Mouse (Mus musculus): ENCODE results near the gene Cnksr3.

The Cnksr3 gene

DNA sequence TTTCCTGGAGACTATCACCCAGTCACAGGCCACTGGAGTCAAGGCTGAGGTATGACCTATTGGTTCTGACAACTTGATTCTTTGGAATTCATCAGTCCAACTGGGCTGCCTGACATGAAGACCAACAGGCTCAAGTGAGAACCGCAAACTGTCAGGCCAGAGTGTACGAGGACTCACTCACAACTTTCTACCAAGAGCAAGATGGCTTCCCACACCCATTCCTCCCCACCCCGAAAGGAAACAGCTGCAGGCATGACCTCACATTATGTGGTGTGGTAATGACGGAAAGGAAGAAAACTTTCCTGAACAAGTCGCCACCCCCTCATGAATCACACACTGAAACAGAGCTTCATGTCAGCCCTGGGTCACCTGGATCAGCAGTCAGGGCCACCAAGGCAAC, 66.4 kb downstream of the Cnksr3 start:
- no peak for DNase-seq (ENCODE audit: low spot score)

DNA sequence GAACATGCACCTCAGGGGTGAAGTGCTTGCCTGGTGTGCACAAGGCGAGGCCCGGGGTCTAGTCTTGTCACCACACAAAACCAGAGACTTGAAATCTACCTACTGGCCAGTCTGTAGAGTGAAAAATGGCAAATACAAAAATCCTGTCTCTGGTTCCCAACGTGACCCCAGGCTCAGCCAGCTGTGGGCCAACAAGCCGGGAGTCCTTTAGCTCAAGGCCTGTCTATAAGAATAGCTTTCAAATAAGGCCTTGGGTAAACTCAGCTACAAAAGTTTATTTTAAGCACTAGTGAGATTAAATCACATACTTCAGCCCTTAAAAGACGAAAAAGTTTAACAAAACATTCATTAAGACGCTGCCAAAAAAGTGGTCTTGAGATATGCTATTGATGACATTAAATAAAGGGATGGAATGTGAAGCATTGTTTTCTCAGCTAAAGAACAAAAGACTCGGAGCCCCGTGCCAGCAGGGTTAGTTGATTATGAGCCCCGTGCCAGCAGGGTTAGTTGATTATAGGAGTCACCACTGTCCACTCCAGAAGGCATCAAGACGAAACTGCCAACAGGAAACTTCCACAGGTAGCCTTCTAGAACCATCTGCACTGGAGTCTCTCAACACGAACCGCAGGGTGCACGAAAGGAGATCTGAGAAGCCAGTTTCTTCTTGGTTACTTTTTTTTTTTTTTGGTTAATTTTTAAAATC, 67.8 kb downstream of the Cnksr3 start:
- no peak for DNase-seq (ENCODE audit: low spot score)

DNA sequence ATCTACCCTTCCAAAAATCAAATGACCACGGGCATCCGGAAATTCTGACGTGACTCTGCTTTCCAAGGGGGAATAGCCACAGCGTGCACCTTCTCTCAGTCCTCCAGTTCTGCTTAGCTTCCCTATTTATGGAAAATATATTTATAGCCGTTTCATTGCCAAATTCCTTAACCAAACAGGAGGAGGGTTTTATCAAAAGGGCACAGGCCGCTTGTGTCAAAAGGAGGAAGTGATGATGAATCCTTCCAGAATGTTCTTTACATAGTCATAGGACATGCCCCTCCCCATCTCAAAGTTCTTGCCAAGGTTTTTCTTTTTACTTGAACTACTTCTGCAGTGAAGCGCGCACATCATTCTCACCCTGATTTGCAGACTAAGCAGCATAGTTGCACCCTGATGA, 69.8 kb downstream of the Cnksr3 start:
- no peak for DNase-seq (ENCODE audit: low spot score)

DNA sequence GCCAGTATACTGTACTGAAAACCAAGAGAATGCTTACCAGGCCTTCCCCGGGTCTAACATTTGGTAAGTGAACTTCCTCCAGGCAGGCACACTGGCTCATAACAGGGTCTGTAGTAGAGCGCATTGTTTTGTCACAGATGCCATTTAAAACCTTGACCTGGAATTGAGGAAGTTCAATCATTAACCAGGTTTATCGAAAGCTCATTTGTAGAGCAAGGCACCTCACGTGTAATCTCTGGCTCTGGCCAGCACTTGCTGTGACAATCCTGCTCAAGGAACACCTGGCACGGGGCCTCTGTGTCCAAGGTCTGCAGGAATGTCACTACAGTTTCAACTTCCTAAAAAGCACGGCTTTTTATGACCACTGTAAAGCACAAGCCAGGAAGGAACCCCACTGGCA, 71.8 kb downstream of the Cnksr3 start:
- DNase-seq (ENCODE audit: low spot score) = no peak

DNA sequence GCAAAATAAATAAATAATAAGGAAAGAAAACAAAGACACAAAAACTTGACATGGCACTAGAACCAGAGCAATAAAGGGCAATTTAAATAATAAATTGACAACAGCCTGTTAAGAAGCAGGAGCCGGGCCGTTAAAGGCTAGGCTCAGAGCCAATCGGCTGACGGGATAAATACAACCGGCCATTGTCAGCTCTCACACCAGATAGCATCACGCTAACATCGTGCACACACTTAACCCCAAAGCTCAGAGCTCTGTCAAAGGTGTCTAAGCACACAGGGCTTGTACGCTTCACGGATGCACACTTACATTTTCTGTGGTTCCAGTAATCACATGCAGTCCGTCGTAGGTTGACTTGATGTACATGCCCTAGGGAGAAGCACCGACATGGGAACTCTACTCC, 74.0 kb downstream of the Cnksr3 start:
- DNase-seq (ENCODE audit: low spot score) = no peak

DNA sequence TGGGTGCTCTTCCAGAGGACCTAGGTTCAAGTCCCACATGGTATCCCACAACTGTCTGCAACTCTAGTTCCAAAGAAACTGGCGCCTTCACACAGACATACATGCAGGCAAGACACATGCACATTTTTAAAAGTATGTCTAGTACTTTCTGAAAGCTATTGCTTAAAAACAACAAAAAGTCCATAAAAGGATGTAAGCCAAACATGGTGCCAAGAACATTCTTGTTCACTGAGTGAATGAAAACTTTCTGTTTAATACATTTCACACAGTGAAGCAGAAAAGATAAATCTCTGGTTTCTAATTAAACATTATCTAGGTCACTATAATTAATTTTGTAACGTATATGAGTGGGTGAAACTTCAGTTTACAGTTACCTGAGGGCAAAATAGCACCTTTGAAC, 76.3 kb downstream of the Cnksr3 start:
- DNase-seq (ENCODE audit: low spot score) = no peak

DNA sequence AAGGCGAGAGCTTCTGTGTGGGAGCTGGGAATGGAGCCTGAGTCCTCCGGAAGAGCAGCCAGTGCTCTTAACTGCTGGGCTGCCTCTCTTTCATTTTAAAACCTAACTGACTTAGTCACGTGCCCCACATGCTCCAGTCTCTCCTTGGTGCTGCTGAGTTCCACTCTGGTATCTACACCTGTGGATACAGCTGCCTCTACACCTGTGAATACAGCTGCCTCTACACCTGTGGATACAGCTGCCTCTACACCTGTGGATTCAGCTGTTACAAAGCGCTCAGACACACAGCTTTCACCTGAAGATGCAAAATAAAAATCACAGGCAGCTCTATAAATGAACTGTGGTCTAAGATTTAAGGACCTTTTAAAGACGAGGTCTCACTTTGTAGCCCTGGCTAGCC, 79.0 kb downstream of the Cnksr3 start:
- no peak for DNase-seq (ENCODE audit: low spot score)

DNA sequence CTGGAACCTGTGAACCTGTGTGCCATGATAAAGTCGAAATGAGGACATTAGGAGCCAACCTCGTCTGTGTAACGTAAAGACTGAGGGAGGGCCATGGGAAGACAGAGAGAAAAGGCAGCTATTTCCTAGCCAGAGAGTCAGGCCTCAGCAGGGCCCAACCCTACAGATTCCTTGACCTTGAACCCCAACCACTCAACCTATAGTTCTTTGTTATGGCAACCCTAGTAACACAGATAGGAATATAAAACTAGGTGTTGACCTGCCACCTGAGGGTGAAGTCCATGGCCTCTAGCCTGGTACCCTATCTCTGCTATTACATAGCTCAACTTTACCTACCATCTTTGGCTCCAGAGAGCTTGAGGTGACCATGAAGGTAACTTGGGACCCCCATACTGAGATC, 80.6 kb downstream of the Cnksr3 start:
- no peak for DNase-seq (ENCODE audit: low spot score)

DNA sequence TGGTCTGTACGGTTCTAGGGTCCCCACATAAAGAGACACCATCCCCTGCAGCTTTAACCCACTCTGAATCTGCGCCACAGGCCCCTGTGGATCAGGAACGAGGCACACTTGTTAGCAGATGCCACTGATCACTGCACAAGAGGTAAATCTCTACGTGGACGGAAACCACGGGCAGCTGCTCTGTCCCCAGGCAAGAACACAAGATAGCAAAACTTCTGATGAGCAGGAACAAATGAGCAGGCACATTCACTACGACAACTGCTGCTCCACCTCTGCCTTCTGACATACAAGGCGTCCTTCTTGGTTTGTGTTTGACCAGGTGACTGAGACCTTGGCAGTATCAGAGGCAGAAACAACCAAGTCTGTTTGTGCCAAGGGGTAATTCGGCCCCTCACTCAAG, 84.2 kb downstream of the Cnksr3 start:
- no peak for DNase-seq (ENCODE audit: low spot score)

DNA sequence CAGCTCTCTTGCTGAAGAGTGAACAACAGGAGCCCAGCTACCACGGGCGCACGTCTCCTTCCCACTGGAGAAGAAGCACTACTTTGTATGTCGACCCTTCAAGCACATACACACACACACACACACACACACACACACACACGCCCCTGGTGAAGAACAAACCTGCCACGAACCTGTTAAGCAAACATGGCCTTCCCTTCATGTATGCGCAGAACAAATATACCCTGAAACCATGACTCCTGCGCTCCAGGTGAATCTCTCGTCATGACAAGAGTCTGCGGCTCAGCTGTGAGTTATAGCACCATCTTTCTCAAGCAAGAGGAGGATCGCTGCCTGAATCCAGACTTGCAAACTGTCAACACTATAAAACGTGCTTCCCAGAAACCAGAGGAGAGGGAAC, 85.2 kb downstream of the Cnksr3 start:
- DNase-seq (ENCODE audit: low spot score) = no peak

DNA sequence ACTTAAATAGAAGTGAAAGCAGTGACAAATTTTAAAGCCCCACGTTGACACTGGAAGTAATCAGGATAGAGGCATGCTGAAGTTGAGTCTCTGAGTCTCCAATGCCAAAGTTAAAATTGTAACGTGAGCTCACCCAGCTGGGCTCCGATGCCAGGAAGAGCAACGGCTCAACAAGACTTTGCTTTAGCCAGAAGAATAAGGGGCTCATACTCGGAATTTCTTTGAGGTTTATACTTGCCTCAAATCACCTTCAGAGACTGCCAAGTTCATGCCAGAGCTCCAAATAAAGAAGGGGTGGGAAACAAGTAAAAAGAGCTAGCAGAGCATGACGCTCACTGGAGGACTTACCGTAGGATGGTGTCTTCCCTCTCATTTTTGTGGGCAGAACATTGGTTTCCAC, 85.8 kb downstream of the Cnksr3 start:
- DNase-seq (ENCODE audit: low spot score) = no peak

DNA sequence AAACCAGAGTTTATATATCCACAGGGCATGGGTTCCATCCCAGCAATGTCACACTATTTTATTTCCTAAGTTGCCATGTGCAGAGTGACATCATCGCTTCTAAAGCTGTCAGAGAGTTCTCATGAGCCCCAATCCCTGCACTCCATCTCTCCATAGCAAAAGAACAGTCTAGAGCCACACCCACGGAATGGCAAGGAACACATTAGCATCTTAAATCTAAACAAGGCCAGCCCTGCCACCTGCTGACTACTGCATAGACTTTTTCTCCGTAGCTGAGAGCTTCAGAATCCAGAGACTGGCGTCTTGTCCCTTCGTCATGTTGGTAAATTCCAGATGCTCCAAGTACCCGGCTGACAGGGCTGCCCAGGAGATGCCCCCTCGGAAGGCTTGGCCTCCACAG, 87.0 kb downstream of the Cnksr3 start:
- peak; percentile 9 for DNase-seq (ENCODE audit: low spot score)

DNA sequence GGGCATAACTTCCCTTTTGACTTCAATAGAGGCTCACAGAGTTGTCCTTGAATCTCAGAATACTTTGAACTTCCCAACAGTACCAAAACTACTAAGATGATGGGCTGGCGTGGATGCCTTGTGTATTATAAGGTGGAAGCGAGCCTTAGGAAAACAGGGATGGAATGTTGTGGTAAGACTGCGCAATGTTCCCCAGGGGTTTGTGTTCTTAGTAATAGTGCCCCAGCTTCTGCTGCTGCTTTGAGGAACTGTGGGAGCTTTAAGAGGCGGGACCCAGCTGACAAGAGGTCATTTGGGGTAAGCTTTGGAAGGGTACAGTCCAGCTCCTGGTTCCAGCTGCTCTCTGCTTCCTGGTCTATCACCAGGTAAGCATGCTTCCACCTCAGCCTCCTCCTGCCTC, 89.7 kb downstream of the Cnksr3 start:
- no peak for DNase-seq (ENCODE audit: low spot score)

DNA sequence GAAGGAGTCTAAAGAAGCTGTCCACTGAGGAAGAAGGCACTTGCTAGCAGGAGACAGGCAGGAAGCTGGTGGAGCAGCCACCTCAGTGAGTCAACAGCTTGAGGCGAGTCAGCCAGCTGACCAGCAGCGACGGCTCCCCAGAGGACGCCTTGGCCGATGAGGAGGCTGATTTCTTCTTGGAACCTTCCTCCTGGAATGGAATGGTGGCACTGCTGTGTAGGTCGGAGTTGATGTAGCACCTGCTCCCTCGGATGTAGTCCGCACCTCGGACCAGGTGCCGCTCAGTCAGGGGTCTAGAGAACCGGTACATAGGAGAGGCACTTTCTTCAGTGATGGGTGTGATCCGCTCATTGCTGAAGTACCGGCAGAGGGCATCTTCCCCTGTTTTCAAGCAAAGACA, 91.8 kb downstream of the Cnksr3 start:
- no peak for DNase-seq (ENCODE audit: low spot score)

DNA sequence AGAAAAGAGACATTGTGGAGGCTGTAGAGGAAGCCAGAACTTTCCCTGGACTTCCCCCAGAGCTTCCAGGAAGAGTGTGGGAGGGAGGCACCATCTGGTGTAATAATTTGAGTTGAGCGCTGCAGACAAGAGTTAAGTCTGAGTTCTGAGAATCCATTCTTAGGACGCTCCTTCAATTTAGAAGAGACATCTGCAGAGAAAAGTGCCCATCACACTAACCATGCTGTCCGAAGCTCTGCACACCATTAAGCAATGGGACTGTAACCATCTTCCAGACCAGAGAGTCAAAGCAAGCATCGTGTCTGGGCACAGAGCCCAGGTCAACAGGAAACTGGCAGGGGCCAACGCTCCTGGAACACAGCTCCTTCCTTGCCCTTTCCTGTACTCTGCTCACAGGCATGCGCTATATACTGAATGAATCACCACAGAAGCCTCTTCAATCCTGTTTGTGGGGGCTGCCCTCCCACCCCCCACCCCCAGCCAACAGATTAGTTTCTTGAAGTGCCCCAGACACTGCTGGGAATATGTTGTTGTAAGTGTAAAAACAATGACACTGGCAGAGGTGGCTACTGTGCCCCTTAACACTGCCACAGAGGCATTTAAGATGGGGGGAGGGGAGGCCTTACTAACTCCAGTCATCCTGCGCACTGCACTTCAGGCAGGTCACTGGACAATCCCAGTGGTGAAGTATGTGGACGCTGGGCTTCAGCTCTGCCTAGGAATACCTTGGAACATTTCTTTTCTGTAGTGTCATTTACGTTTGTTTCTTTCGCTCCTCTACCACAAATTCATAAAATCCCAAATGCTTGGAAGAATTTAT, 93.6 kb downstream of the Cnksr3 start:
- no peak for DNase-seq (ENCODE audit: low spot score)

DNA sequence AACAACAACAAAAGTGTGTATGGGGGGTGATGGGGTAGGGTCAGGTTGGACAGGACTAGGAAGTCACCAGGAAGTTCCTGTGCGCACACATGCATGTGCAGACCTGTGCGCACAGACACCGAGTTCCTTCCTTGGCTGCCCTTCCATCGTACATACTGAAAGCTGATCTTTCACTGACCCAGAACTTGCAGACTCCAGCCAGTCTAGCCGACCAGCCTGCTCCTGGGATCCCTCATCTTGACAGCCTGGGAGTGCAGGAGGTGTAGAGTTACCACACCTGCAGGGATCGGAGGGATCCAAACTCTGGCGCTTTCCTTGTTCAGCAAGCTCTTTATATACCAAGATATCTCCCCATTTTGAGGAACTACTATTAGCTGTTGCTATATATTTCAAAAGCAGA, 94.3 kb downstream of the Cnksr3 start:
- no peak for DNase-seq (ENCODE audit: low spot score)

DNA sequence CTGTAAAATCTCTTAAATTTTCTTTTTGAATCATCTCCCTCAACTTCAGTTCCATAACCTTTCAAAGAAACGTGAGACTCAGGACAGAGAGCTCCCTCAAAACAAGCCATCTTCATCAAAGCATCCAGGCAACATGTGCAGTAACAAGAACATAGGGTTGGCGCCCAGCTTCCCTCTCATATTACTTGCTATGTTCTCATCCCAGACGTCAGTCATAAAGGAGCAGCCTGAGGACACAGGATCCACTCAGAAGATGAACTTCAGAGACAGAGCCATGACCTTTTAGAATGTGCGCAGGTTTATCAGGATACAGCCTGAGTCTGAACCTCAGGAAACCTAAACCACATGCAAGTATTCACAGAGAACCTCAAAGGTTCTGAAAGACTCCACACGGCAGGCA, 97.2 kb downstream of the Cnksr3 start:
- DNase-seq (ENCODE audit: low spot score) = no peak

DNA sequence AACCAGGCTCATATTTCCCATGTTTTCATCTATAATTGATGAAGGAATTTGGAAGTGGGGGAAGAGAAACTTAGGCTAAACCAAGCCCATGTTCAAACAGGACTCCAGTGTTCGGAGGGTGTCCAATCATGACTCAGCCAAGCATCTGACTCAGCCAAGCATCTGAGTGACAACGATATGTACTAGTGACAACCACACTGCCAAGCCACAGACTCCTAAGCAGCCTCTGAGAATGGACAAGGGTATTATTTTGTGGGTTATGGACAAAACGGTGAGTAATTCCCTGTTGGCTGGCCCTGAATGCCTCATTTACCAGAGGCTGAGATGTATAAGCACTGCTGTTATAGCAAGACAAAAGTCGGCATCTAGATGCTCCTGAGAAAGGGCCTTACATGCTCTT, 98.3 kb downstream of the Cnksr3 start:
- no peak for DNase-seq (ENCODE audit: low spot score)

DNA sequence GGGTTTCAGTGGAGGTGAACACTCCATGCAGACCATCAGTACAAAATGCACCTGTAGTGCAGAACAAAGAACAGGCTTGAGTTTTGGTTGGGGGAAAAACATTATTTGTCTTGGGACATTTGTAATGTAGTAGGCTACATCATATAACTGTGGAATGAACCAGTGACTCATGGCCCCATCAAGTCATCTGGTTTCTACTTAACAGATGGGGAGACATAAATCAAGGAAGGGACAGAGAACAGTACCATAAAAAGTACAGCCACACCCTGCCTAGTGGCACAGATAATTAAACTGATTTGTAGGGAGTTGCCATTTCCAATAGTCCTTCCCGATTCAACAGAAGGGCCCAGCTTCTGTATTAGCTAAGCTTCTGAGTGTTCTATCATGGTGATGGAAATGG, 98.9 kb downstream of the Cnksr3 start:
- DNase-seq (ENCODE audit: low spot score) = no peak

DNA sequence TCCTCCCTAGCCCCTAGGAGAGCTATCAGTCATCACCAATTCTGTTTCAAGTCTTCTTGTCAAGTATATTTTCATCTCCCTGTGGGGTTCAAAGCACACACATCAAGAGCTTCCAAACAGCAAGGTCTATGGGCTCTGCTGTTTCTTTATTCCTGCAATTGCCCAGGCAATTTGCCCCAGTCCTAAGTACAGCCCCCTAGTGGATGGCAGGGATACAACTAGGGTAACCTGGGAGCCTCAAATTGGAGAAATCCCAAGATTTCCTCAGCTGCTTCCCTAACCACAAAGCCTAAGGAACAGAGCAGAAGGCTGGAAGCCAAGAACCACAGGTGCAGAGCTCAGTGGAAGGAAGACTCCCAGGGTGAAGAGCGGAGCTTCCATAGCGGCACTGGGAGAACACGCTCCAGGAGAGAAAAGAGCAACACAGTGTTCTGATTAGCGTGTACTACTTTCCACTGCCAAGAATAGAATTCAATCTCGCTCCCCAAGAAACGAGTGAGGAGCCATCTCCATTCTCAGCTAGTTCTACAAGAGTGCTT, 100.5 kb downstream of the Cnksr3 start:
- DNase-seq (ENCODE audit: low spot score) = no peak

DNA sequence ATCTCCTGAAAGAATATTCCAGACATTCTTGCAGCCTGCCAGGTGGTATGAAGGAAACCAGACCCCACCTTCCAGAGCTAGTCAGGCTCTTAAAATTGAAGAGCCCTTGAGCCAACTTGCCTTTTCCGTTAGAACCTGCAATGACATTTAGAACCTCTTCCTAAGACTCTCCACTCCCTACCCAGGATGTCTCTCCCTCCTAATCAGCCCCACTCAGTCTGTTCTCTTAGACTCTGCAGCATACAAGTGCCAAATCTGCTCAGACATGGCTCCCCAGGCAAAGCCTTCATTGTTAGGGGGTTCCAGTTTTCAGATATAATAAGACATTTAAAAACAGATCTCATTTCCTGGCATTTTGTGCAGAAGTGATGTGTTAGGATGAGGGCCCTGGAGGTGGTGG, 108.2 kb downstream of the Cnksr3 start:
- DNase-seq (ENCODE audit: low spot score) = no peak

DNA sequence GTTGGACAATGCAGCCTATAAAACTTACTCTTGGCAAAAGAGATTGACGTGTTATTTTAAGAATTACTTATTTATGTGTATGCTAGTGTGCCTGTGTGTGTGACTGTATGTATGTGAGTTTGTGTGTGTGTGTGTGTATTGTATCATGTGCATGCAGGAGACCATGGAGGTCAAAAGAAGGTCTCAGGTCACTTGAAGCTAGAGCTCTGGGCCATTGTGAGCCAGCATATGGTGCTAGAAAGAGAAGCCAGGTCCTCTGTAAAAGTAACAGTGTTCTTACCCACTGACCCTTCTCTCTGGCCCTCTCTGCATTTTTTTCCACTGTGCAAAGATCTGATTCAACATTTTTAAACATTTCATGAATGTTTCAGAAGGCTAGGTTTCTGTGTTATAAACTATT, 134.1 kb downstream of the Cnksr3 start:
- DNase-seq (ENCODE audit: low spot score) = no peak

DNA sequence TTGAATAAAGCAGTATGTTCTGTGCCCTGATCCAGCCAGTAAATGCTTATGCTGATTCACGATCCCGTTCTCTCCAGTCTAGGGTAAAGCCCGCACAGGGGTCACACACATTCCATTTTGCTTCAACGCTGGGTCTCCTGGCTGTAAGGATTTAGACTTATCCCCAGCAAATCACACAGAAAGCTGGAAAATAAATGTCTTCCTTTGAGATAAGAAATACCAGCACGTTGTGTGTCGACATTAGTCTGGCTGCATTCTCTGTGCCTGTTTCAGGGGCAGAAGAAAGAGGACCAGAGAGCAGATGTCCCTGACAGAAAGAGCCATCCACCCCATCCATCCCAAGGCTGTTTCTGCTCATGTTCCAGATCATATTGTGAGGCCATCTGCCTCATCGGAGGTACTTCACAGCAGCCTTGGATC, 134.6 kb downstream of the Cnksr3 start:
- DNase-seq (ENCODE audit: low spot score) = no peak

Measured in layer of hippocampus, adult 9-10 months (tissue).